Mouse (Mus musculus) stomach, adult 2 months (tissue): ENCODE results near the gene Dmap1. TPM values are rescaled to one million over a fixed set of nuclear protein-coding genes. Genes with fewer than 3 reads are reported as not detected.

ENCODE experiments used
- polyA plus RNA-seq: library from polyadenylated mRNA; depleted of rRNA; stranded (reverse); fragments of >200 nt; gene quantifications from 2 replicates; pipeline ENCODE4 v1.2.3, GENCODE M21; 2012; rRNA removed

Dmap1 gene
- 6.1 and 9.4 TPM in 2 replicates for polyA plus RNA-seq

GRCm38 (mm10) chr4:117681931-117682461 lies at the start of gene Dmap1:
Gene Dmap1, minus strand, starts transcription at chr4:117682273.

DNA sequence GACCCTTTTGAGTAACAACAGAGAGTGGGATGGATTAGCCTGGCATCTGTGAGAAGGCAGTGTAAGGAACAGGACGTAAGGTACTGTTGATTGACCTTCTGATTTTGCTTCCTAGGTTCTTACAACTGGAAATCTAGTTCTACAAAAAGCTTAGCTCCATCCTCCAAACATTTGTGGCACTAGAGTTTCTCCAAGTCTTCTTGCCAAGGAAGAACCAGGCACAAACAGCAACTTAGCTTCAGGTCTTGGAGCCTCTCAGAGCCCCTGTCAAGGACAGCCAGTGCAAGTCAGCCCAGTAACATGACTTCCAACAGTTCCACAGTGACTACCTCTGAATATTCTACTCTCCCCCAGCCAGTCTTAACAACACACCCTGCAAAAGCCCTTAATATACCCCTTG lies 42.0 kb upstream of the Dmap1 start, which contains the start of gene Gm12845:
Gene Gm12845 (plus strand): TSS at position 301 of the 400 bp plus-strand sequence.

Other genes starting within 250 kb of the Dmap1 start
- 36.3 and 36.7 TPM in 2 replicates for gene Rnf220, start 185.2 kb downstream of the Dmap1 start, polyA plus RNA-seq
- 60.3 and 67.5 TPM in 2 replicates for gene Eri3, start 131.9 kb downstream of the Dmap1 start, polyA plus RNA-seq
- gene Gm12845, start 42.1 kb upstream of the Dmap1 start, polyA plus RNA-seq: not detected in 2 replicates
- 0.02 TPM in 1 of 2 replicates, not detected in the other for gene Klf17, start 83.4 kb upstream of the Dmap1 start, polyA plus RNA-seq
- gene Slc6a9, start 152.2 kb upstream of the Dmap1 start, polyA plus RNA-seq: 26.0 and 35.6 TPM in 2 replicates
- 1.2 and 1.6 TPM in 2 replicates for gene Ccdc24, start 190.3 kb upstream of the Dmap1 start, polyA plus RNA-seq
- 14.9 and 20.4 TPM in 2 replicates for gene B4galt2, start 201.2 kb upstream of the Dmap1 start, polyA plus RNA-seq
- gene Atp6v0b, start 205.1 kb upstream of the Dmap1 start, polyA plus RNA-seq: 383 and 470 TPM in 2 replicates
- gene Dph2, start 209.8 kb upstream of the Dmap1 start, polyA plus RNA-seq: 5.4 and 6.9 TPM in 2 replicates
- 36.2 and 48.1 TPM in 2 replicates for gene Ipo13, start 232.7 kb upstream of the Dmap1 start, polyA plus RNA-seq
- 4.2 and 6.5 TPM in 2 replicates for gene Artn, start 247.5 kb upstream of the Dmap1 start, polyA plus RNA-seq